Mouse (Mus musculus) c-Kit-negative CD71-positive TER-119-positive erythroid progenitor cells, embryonic 14.5 days (primary cell): ENCODE measurements around the gene Lyg1.
"Not testable (repeated sequence)": the region's sequence is repeated elsewhere in the genome, so short reads cannot be mapped to it uniquely, and the experiment has no call there.

Experiments
- DNase-seq: peaks from one replicate; pipeline ENCODE4 v3.0.0-alpha.2; 2013; ENCODE audit warnings: low read depth, low spot score

Lyg1 gene

GRCm38 (mm10) chr1:37957659-37958058 lies at the start of gene Lyg1:
Gene Lyg1 (minus strand): TSS chr1:37957759.
- DNase-seq: no peak

GRCm38 (mm10) chr1:38006741-38007140 lies 49.2 kb upstream of the Lyg1 start:
- DNase-seq: no peak

GRCm38 (mm10) chr1:38003046-38003445 lies 45.5 kb upstream of the Lyg1 start:
- no peak for DNase-seq

- DNase-seq: no peak
Observed at GRCm38 (mm10) chr1:38001956-38002355, 44.4 kb upstream of the Lyg1 start.

- DNase-seq: no peak
Observed at GRCm38 (mm10) chr1:38000844-38001243, 43.3 kb upstream of the Lyg1 start.

- DNase-seq: peak; percentile 63
Observed at GRCm38 (mm10) chr1:37999552-37999951, 42.0 kb upstream of the Lyg1 start.

GRCm38 (mm10) chr1:37998371-37999199 lies 41.0 kb upstream of the Lyg1 start:
- peak; percentile 53 for DNase-seq

- DNase-seq: peak; percentile 86
Observed at GRCm38 (mm10) chr1:37997867-37998266, 40.3 kb upstream of the Lyg1 start, which contains the start of the genes Txndc9 and Eif5b. Gene Txndc9 (minus strand): TSS chr1:37997893. Gene Eif5b (plus strand): TSS chr1:37998010.

GRCm38 (mm10) chr1:37996877-37997484 lies 39.4 kb upstream of the Lyg1 start:
- peak; percentile 97 for DNase-seq

GRCm38 (mm10) chr1:37996226-37996625 lies 38.7 kb upstream of the Lyg1 start:
- no peak for DNase-seq

- DNase-seq: no peak
Observed at GRCm38 (mm10) chr1:37987856-37988255, 30.3 kb upstream of the Lyg1 start.

- no peak for DNase-seq
Observed at GRCm38 (mm10) chr1:37985764-37986323, 28.3 kb upstream of the Lyg1 start.

GRCm38 (mm10) chr1:37984326-37984725 lies 26.8 kb upstream of the Lyg1 start:
- DNase-seq: no peak

- DNase-seq: no peak
Observed at GRCm38 (mm10) chr1:37977303-37977702, 19.7 kb upstream of the Lyg1 start.

GRCm38 (mm10) chr1:37976666-37977065 lies 19.1 kb upstream of the Lyg1 start:
- not testable (repeated sequence) for DNase-seq

- DNase-seq: no peak
Observed at GRCm38 (mm10) chr1:37971520-37971919, 14.0 kb upstream of the Lyg1 start.

GRCm38 (mm10) chr1:37968746-37969145 lies 11.2 kb upstream of the Lyg1 start:
- DNase-seq: no peak

- no peak for DNase-seq
Observed at GRCm38 (mm10) chr1:37965571-37965970, 8.0 kb upstream of the Lyg1 start.

GRCm38 (mm10) chr1:37959486-37959885 lies 1.9 kb upstream of the Lyg1 start:
- DNase-seq: no peak

- no peak for DNase-seq
Observed at GRCm38 (mm10) chr1:37958516-37958915, 957 bp upstream of the Lyg1 start.

- DNase-seq: no peak
Observed at GRCm38 (mm10) chr1:37956690-37957431, 698 bp downstream of the Lyg1 start.

- no peak for DNase-seq
Observed at GRCm38 (mm10) chr1:37955251-37955650, 2.3 kb downstream of the Lyg1 start.
